Mouse (Mus musculus): Measurements from ENCODE around the gene Arcn1.

The Arcn1 gene

GRCm38 (mm10) chr9:44719632-44720357, 47.9 kb downstream of the Arcn1 start:
- in situ Hi-C loops (cut with MboI) = no loop called here

- in situ Hi-C loops (cut with MboI) = no loop called here
These were observed 48.6 kb downstream of the Arcn1 start for GRCm38 (mm10) chr9:44718937-44719631.

- in situ Hi-C loops (cut with MboI) = no loop called here
These were observed 49.8 kb downstream of the Arcn1 start for GRCm38 (mm10) chr9:44717822-44718242.

- in situ Hi-C loops (cut with MboI) = no loop called here
These were observed 50.4 kb downstream of the Arcn1 start for GRCm38 (mm10) chr9:44716997-44717821.

GRCm38 (mm10) chr9:44715705-44716362, 51.8 kb downstream of the Arcn1 start:
- in situ Hi-C loops (cut with MboI) = no loop called here

GRCm38 (mm10) chr9:44715109-44715508, 52.5 kb downstream of the Arcn1 start:
- in situ Hi-C loops (cut with MboI) = no loop called here

- in situ Hi-C loops (cut with MboI) = no loop called here
These were observed 54.1 kb downstream of the Arcn1 start for GRCm38 (mm10) chr9:44713574-44713973.

- in situ Hi-C loops (cut with MboI) = no loop called here
These were observed 54.6 kb downstream of the Arcn1 start for GRCm38 (mm10) chr9:44713080-44713479.

- in situ Hi-C loops (cut with MboI) = no loop called here
These were observed 56.0 kb downstream of the Arcn1 start for GRCm38 (mm10) chr9:44711602-44712001.

- in situ Hi-C loops (cut with MboI) = no loop called here
These were observed 57.4 kb downstream of the Arcn1 start for GRCm38 (mm10) chr9:44710213-44710612.

- in situ Hi-C loops (cut with MboI) = no loop called here
These were observed 58.0 kb downstream of the Arcn1 start for GRCm38 (mm10) chr9:44709600-44709999.

GRCm38 (mm10) chr9:44708925-44709324, 58.7 kb downstream of the Arcn1 start:
- in situ Hi-C loops (cut with MboI) = no loop called here

- in situ Hi-C loops (cut with MboI) = no loop called here
These were observed 59.2 kb downstream of the Arcn1 start for GRCm38 (mm10) chr9:44708429-44708765.

- in situ Hi-C loops (cut with MboI) = no loop called here
These were observed 59.8 kb downstream of the Arcn1 start for GRCm38 (mm10) chr9:44707749-44708428.

GRCm38 (mm10) chr9:44699730-44700129, 67.9 kb downstream of the Arcn1 start:
- in situ Hi-C loops (cut with MboI) = no loop called here

- in situ Hi-C loops (cut with MboI) = no loop called here
These were observed 68.4 kb downstream of the Arcn1 start for GRCm38 (mm10) chr9:44699196-44699595.

- in situ Hi-C loops (cut with MboI) = no loop called here
These were observed 69.8 kb downstream of the Arcn1 start for GRCm38 (mm10) chr9:44697866-44698265.

- in situ Hi-C loops (cut with MboI) = no loop called here
These were observed 74.6 kb downstream of the Arcn1 start for GRCm38 (mm10) chr9:44693071-44693470.

GRCm38 (mm10) chr9:44691671-44692520, 75.7 kb downstream of the Arcn1 start:
- in situ Hi-C loops (cut with MboI) = no loop called here

Measured in mature B cell (primary cell).